Mouse (Mus musculus) ES-E14 (cell line): ENCODE measurements at regions not wholly inside any gene's neighbourhood (a gene's known extent, or its start where the extent isn't known, plus 50 kb on each side); places are given as distances from the start of the nearest gene placed in this dataset.

Experiments
- DNase-seq: peaks from one replicate; pipeline ENCODE4 v3.0.0-alpha.2; 2013; ENCODE audit warnings: low read depth, low spot score
- H3K27ac ChIP-seq: 2 replicates; pipeline ENCODE4 v1.5.1; 2012; ENCODE audit warnings: low read depth, mild to moderate bottlenecking, low read length, moderate library complexity, mixed read lengths; ENCODE audit not compliant: poor library complexity, insufficient read depth, severe bottlenecking
- H3K36me3 ChIP-seq: 2 replicates; pipeline ENCODE4 v1.6.1; 2012; ENCODE audit warnings: mild to moderate bottlenecking, low read length, moderate library complexity, mixed read lengths; ENCODE audit not compliant: control insufficient read depth, poor library complexity, insufficient read depth, severe bottlenecking
- H3K4me1 ChIP-seq, 2 experiments: fragments of 150-350 bp in 1 of 2; sonication (generic) in 1 of 2; 2 replicates each; pipeline ENCODE4 v1.6.1; 2012; ENCODE audit warnings: low read length in 2 of 2, mild to moderate bottlenecking in 1 of 2, mixed read lengths in 1 of 2; ENCODE audit not compliant: control insufficient read depth in 2 of 2, insufficient read depth in 2 of 2, poor library complexity in 1 of 2
- H3K4me3 ChIP-seq, 2 experiments: fragments of 150-350 bp in 1 of 2; sonication (generic) in 1 of 2; 2 replicates each; pipeline ENCODE4 v1.5.1; 2012; ENCODE audit warnings: low read length in 2 of 2, low read depth in 1 of 2, mild to moderate bottlenecking in 1 of 2, mixed read lengths in 1 of 2; ENCODE audit not compliant: insufficient read depth in 1 of 2, poor library complexity in 1 of 2, severe bottlenecking in 1 of 2
- H3K9ac ChIP-seq: 2 replicates; pipeline ENCODE4 v1.6.1; 2012; ENCODE audit warnings: low read depth, mild to moderate bottlenecking, low read length, mixed read lengths; ENCODE audit not compliant: poor library complexity, insufficient read depth, severe bottlenecking
- H3K9me3 ChIP-seq: fragments of 150-350 bp; sonication (generic); 2 replicates; pipeline ENCODE4 v1.6.1; 2012; ENCODE audit warnings: low read depth, mild to moderate bottlenecking, low read length; ENCODE audit not compliant: control insufficient read depth, insufficient read depth
- CHD2 ChIP-seq: IDR thresholded peaks from 2 replicates; pipeline ENCODE4 v1.6.1; 2014; ENCODE audit warnings: mild to moderate bottlenecking, low read depth, low read length, inconsistent platforms
- HCFC1 ChIP-seq: IDR thresholded peaks from 2 replicates; pipeline ENCODE4 v1.6.1; 2012; ENCODE audit warnings: low read length, inconsistent platforms, borderline replicate concordance; ENCODE audit not compliant: insufficient read depth
- MAFK ChIP-seq: IDR thresholded peaks from 2 replicates; pipeline ENCODE4 v1.6.1; 2014; ENCODE audit warnings: mild to moderate bottlenecking, low read depth, low read length, inconsistent platforms; ENCODE audit not compliant: insufficient read depth
- ZC3H11A ChIP-seq: IDR thresholded peaks from 2 replicates; pipeline ENCODE4 v1.6.1; 2012; ENCODE audit warnings: low read depth, mild to moderate bottlenecking, inconsistent platforms, low read length, borderline replicate concordance
- ZNF384 ChIP-seq: IDR thresholded peaks from 2 replicates; pipeline ENCODE4 v1.6.1; 2012; ENCODE audit warnings: low read depth, low read length, inconsistent platforms
- in situ Hi-C, 2 experiments: fragments of 600-800 bp; cut with MboI; formaldehyde crosslinking; loops; one replicate each; pipeline ENCODE4 v1.15.1; 2025; ENCODE audit warnings: low sequenced_read_pairs in 2 of 2, inconsistent platforms in 1 of 2; ENCODE audit not compliant: unreplicated experiment in 2 of 2

GRCm38 (mm10) chr16:65250426-65250825, 144.8 kb upstream of the Htr1f start:
- Histone ChIP-seq H3K9ac (no peak overlapping the region), H3K36me3 (no peaks in the 10 kb centered on the region), H3K4me3 (no peak overlapping the region), H3K9me3 (0 out of 2 replicates have a peak, but pooled peaks cover 3% of the 10 kb centered on the region), H3K27ac (no peak overlapping the region), H3K4me1 (no peaks in the 10 kb centered on the region)
- no peak for DNase-seq
- TF ChIP-seq ZNF384, result no peak
- no peak for TF ChIP-seq HCFC1
- no peak for TF ChIP-seq MAFK
- TF ChIP-seq ZC3H11A, result no peak
- no peak for TF ChIP-seq CHD2
- in situ Hi-C loops, result no loop called here

DNA sequence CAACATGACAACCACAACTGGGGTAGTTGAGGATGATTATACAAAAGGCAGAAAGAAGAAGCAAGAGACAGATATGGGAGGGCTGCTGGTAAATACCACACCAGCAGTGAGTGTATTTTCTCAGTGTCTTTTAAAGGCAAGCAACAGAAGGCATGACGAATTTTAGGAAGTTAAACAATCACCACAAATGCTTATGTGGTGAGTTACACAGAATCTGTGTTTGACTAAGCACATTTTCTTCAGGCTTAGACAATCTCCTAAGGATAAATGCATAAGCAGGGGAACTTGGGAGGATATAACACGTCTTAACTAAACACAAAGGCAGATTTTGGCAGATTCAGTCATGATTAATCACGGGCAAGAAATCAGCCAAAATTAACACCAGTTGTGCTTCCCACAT, 141.8 kb upstream of the Htr1f start:
- Histone ChIP-seq H3K9me3 (0 out of 2 replicates have a peak, but pooled peaks cover 3% of the 10 kb centered on the region), H3K9ac (no peak overlapping the region), H3K4me3 (no peak overlapping the region), H3K27ac (no peak overlapping the region), H3K4me1 (no peaks in the 10 kb centered on the region), H3K36me3 (no peaks in the 10 kb centered on the region)
- no peak for DNase-seq
- no peak for TF ChIP-seq MAFK
- TF ChIP-seq CHD2, result no peak
- TF ChIP-seq ZNF384, result no peak
- no peak for TF ChIP-seq ZC3H11A
- no peak for TF ChIP-seq HCFC1
- in situ Hi-C loops, result no loop called here

- Histone ChIP-seq H3K4me1 (no peaks in the 10 kb centered on the region), H3K36me3 (no peaks in the 10 kb centered on the region), H3K27ac (no peak overlapping the region), H3K4me3 (no peak overlapping the region), H3K9me3 (no peaks in the 10 kb centered on the region), H3K9ac (no peak overlapping the region)
- in situ Hi-C loops, result no loop called here
- no peak for TF ChIP-seq ZNF384
- TF ChIP-seq ZC3H11A, result no peak
- no peak for TF ChIP-seq MAFK
- no peak for TF ChIP-seq CHD2
- TF ChIP-seq HCFC1, result no peak
- no peak for DNase-seq
Measured at GRCm38 (mm10) chr16:65234404-65234803, 128.8 kb upstream of the Htr1f start.

- no peaks in the 10 kb centered on the region for H3K4me1 ChIP-seq
- H3K9me3 ChIP-seq, result no peaks in the 10 kb centered on the region
- in situ Hi-C loops, result no loop called here
- H3K36me3 ChIP-seq, result no peaks in the 10 kb centered on the region
- DNase-seq, result no peak
- no peak overlapping the region for H3K4me3 ChIP-seq
- no peak overlapping the region for H3K9ac ChIP-seq
- no peak overlapping the region for H3K27ac ChIP-seq
- TF ChIP-seq ZNF384, result no peak
Measured at GRCm38 (mm10) chr16:65233964-65234363, 128.3 kb upstream of the Htr1f start.

GRCm38 (mm10) chr16:65219434-65219833, 113.8 kb upstream of the Htr1f start:
- no peak overlapping the region for H3K4me3 ChIP-seq
- in situ Hi-C loops, result no loop called here
- no peak for TF ChIP-seq CHD2
- TF ChIP-seq HCFC1, result no peak
- TF ChIP-seq ZNF384, result no peak
- TF ChIP-seq ZC3H11A, result no peak
- no peak for TF ChIP-seq MAFK
- H3K9ac ChIP-seq, result no peak overlapping the region
- DNase-seq, result no peak
- H3K27ac ChIP-seq, result no peak overlapping the region
- H3K4me1 ChIP-seq, result no peaks in the 10 kb centered on the region
- no peaks in the 10 kb centered on the region for H3K9me3 ChIP-seq
- no peaks in the 10 kb centered on the region for H3K36me3 ChIP-seq
